Mouse (Mus musculus) heart, embryonic 16.5 days (tissue): ENCODE measurements at regions not wholly inside any gene's neighbourhood (a gene's known extent, or its start where the extent isn't known, plus 50 kb on each side); places are given as distances from the start of the nearest gene placed in this dataset.
"Not testable (repeated sequence)": the region's sequence is repeated elsewhere in the genome, so short reads cannot be mapped to it uniquely, and the experiment has no call there.

Experiments
- ATAC-seq: fragments of 200-750 bp; cut with Nextera tagmentation; replicated peaks from 2 replicates; pipeline ENCODE4 v1.8.0; 2017; ENCODE audit warnings: moderate number of reproducible peaks; ENCODE audit not compliant: insufficient read depth, low FRiP score; ENCODE audit errors: extremely low read depth
- H3K27ac ChIP-seq: fragments of 300-500 bp; sonication (generic); 2 replicates; pipeline ENCODE4 v1.5.1; 2014; ENCODE audit warnings: mild to moderate bottlenecking, low read length, control low read depth, moderate library complexity
- H3K27me3 ChIP-seq: fragments of 300-500 bp; sonication (generic); 2 replicates; pipeline ENCODE4 v1.6.1; 2014; ENCODE audit warnings: low read length, mixed read lengths; ENCODE audit not compliant: control insufficient read depth, insufficient read depth
- H3K36me3 ChIP-seq: fragments of 300-500 bp; sonication (generic); 2 replicates; pipeline ENCODE4 v1.6.1; 2014; ENCODE audit not compliant: control insufficient read depth, insufficient read depth
- H3K4me1 ChIP-seq: fragments of 300-500 bp; sonication (generic); 2 replicates; pipeline ENCODE4 v1.6.1; 2014; ENCODE audit warnings: low read length, mixed read lengths; ENCODE audit not compliant: control insufficient read depth, insufficient read depth
- H3K4me2 ChIP-seq: fragments of 300-500 bp; sonication (generic); 2 replicates; pipeline ENCODE4 v1.6.1; 2014; ENCODE audit warnings: low read depth, mild to moderate bottlenecking, control low read depth, low read length
- H3K4me3 ChIP-seq: fragments of 300-500 bp; sonication (generic); 2 replicates; pipeline ENCODE4 v1.5.1; 2014; ENCODE audit warnings: mild to moderate bottlenecking, control low read depth, low read length
- H3K9ac ChIP-seq: fragments of 300-500 bp; sonication (generic); 2 replicates; pipeline ENCODE4 v1.6.1; 2014; ENCODE audit warnings: low read length, control low read depth
- H3K9me3 ChIP-seq: fragments of 300-500 bp; sonication (generic); replicated peaks from 2 replicates; pipeline ENCODE4 v1.6.1; 2016; ENCODE audit warnings: low read length; ENCODE audit not compliant: control insufficient read depth
- WGBS: fragments of 180-500 bp; shearing (Covaris S2); extraction: QIAGEN DNeasy Blood & Tissue Kit; methylation state at CpG from one replicate; pipeline ENCODE4 v1.1.7; 2014; 5-methylcytosine and 5-hydroxymethylcytosine counted together

- WGBS: 50% methylated on average over 4 of the region's 4 CpGs
- Histone ChIP-seq H3K9me3 (no peaks in the 10 kb centered on the region), H3K27me3 (no peaks in the 10 kb centered on the region), H3K4me2 (no peak overlapping the region), H3K27ac (no peak overlapping the region), H3K36me3 (no peaks in the 10 kb centered on the region), H3K4me3 (no peak overlapping the region), H3K4me1 (no peaks in the 10 kb centered on the region), H3K9ac (no peak overlapping the region)
- no peak for ATAC-seq
These were observed 114.8 kb downstream of the Galc start for GRCm38 (mm10) chr12:98144464-98144863.

DNA sequence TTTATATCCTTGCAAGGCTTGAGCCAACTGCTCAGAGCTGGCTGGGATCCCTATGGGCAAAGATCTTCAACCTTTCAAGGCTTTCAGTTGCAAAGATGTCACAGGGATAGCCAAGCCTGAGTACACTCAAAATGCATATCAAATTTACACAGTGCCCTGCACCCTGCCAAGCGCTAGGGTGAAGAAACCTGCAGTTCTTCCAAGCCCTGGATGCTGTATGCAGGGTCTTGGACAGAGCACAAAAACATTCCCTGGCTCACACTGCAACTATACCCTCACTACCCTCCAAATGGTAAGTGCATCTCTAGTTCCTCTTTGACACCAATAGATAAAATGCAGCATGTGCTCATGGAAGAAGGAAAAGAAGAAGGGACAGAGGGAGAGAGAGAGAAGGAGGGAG is 116.1 kb downstream of the Galc start:
- H3K36me3 ChIP-seq: no peaks in the 10 kb centered on the region
- no peak for ATAC-seq
- 58% methylated on average over 1 of the region's 1 CpGs for WGBS
- H3K4me3 ChIP-seq: no peak overlapping the region
- no peaks in the 10 kb centered on the region for H3K27me3 ChIP-seq
- H3K9me3 ChIP-seq: no peaks in the 10 kb centered on the region
- H3K4me2 ChIP-seq: no peak overlapping the region
- no peaks in the 10 kb centered on the region for H3K4me1 ChIP-seq
- no peak overlapping the region for H3K27ac ChIP-seq
- H3K9ac ChIP-seq: no peak overlapping the region

- not testable (repeated sequence) for H3K9me3 ChIP-seq, H3K36me3 ChIP-seq, H3K9ac ChIP-seq, H3K4me3 ChIP-seq, ATAC-seq, H3K4me2 ChIP-seq, H3K4me1 ChIP-seq, H3K27me3 ChIP-seq, H3K27ac ChIP-seq
- 84% methylated on average over 3 of the region's 3 CpGs for WGBS
These were observed 119.4 kb downstream of the Galc start for GRCm38 (mm10) chr12:98139906-98140305.

- no peaks in the 10 kb centered on the region for H3K36me3 ChIP-seq
- H3K27me3 ChIP-seq: no peaks in the 10 kb centered on the region
- no peak overlapping the region for H3K4me2 ChIP-seq
- no peak for ATAC-seq
- no peak overlapping the region for H3K9ac ChIP-seq
- WGBS: 62% methylated on average over 5 of the region's 5 CpGs
- no peaks in the 10 kb centered on the region for H3K9me3 ChIP-seq
- H3K4me3 ChIP-seq: no peak overlapping the region
- no peak overlapping the region for H3K27ac ChIP-seq
- no peaks in the 10 kb centered on the region for H3K4me1 ChIP-seq
These were observed 128.0 kb downstream of the Galc start for GRCm38 (mm10) chr12:98131276-98131675.

DNA sequence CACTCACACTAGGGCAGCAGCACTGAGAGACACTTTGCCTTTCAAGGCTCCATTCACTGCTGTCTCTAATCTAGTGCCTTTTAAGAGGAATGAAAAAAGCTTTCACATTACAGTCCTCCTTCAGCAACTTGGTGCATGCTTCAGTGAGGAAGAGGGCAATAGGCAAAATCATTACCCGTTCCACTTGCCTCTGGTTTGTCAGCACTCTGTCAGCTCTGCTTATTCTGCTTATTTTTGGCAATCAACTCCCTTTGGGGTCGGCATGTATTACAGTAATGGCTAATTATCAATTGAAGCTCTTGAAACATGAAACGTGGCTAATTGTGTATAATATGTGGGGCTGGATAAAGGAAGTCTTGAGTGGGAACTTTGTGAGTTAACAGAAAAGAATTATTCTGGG is 135.7 kb downstream of the Galc start:
- no peak for ATAC-seq
- H3K9me3 ChIP-seq: no peaks in the 10 kb centered on the region
- no peaks in the 10 kb centered on the region for H3K36me3 ChIP-seq
- no peaks in the 10 kb centered on the region for H3K27me3 ChIP-seq
- WGBS: 59% methylated on average over 3 of the region's 3 CpGs
- no peak overlapping the region for H3K27ac ChIP-seq
- no peaks in the 10 kb centered on the region for H3K4me1 ChIP-seq
- H3K4me2 ChIP-seq: no peak overlapping the region
- no peak overlapping the region for H3K4me3 ChIP-seq
- no peak overlapping the region for H3K9ac ChIP-seq

DNA sequence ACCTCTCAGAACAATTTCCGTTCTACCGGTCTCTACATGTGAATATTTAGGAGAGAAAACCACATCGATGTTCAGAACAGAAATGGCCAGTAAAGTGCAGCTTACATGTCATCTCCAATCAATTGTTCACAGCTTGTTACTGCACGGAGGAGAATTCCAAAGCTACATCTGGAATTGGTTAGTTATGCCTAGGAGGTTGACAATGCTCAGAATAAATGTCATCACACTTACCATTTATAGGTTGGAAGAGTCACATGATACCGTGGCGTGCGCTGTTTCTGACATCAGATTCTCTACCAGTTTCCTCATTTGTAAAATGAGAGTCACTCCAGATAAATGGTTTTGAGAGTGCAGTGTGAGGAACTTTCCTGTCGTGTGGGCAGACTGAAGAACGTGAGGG is 151.2 kb downstream of the Galc start:
- H3K9ac ChIP-seq: no peak overlapping the region
- no peak overlapping the region for H3K4me2 ChIP-seq
- no peaks in the 10 kb centered on the region for H3K9me3 ChIP-seq
- 66% methylated on average over 9 of the region's 9 CpGs for WGBS
- no peak for ATAC-seq
- no peaks in the 10 kb centered on the region for H3K36me3 ChIP-seq
- H3K4me1 ChIP-seq: no peaks in the 10 kb centered on the region
- H3K27ac ChIP-seq: no peak overlapping the region
- no peaks in the 10 kb centered on the region for H3K27me3 ChIP-seq
- H3K4me3 ChIP-seq: no peak overlapping the region

- Histone ChIP-seq H3K4me2 (no peak overlapping the region), H3K36me3 (no peaks in the 10 kb centered on the region), H3K4me1 (no peaks in the 10 kb centered on the region), H3K9me3 (no peaks in the 10 kb centered on the region), H3K27ac (no peak overlapping the region), H3K4me3 (no peak overlapping the region), H3K27me3 (no peaks in the 10 kb centered on the region), H3K9ac (no peak overlapping the region)
- no peak for ATAC-seq
- WGBS: 55% methylated on average over 10 of the region's 10 CpGs
These were observed 152.2 kb downstream of the Galc start for GRCm38 (mm10) chr12:98106789-98107684.

DNA sequence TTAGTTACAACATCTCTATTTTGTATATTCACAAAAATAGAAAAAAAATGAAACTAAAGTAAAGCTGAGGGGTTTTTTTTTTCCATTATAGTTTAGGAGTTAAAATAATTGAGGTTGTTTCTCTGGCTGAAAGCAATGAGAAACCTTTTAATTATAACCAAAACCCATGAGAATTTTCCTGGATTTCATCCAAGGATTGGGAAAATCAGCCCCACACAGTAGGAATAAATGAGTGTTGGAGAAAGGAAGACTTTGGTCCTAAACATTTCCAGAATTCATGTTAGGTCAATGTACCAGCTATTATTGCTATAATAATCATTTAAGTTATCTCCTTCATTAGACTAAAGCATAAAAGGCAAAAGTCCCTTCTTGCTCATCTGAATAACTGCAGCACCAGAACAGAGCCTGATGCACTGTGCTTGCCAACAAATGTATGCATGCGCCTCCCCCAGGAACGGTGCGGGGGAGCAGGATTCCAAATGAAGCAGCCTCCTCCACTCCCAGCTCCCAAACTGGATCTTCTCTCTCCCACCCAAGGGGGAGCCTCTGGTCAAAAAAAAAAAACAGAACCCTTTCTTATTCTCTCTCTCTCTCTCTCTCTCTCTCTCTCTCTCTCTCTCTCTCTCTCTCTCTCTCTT is 153.0 kb downstream of the Galc start:
- Histone ChIP-seq H3K9me3 (no peaks in the 10 kb centered on the region), H3K4me1 (no peaks in the 10 kb centered on the region), H3K4me3 (no peak overlapping the region), H3K27ac (no peak overlapping the region), H3K9ac (no peak overlapping the region), H3K36me3 (no peaks in the 10 kb centered on the region), H3K4me2 (no peak overlapping the region), H3K27me3 (no peaks in the 10 kb centered on the region)
- no peak for ATAC-seq
- 41% methylated on average over 3 of the region's 3 CpGs for WGBS

DNA sequence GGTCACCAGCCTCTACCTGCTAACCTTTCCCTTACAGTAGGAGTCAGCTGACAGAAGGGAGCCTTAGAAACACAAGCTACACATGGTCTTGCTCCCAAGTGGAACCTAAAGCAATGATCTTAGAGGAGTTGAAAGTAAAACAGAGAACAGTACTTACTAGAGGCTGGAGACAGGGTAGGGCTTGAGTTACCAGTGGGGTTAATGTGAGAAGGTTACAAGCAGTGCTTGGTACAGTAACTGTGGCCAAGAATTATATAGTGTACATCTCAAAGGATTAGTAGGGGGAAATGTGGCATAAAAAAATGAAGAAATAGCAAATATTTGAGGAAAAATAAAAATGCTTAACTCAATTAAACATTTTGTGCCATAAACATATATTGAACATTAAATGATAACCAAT is 153.5 kb downstream of the Galc start:
- ATAC-seq: no peak
- Histone ChIP-seq H3K4me3 (no peak overlapping the region), H3K4me2 (no peak overlapping the region), H3K27ac (no peak overlapping the region), H3K4me1 (no peaks in the 10 kb centered on the region), H3K27me3 (no peaks in the 10 kb centered on the region), H3K9ac (no peak overlapping the region), H3K36me3 (no peaks in the 10 kb centered on the region), H3K9me3 (no peaks in the 10 kb centered on the region)
